Mouse (Mus musculus) liver, postnatal 0 days (tissue): ENCODE data around the gene Taok1. TPM values are rescaled to one million over a fixed set of nuclear protein-coding genes. Genes with fewer than 3 reads are reported as not detected.

ENCODE experiments used
- ATAC-seq: fragments of 200-750 bp; cut with Nextera tagmentation; 2 replicates; pipeline ENCODE4 v1.8.0; 2017; ENCODE audit warnings: mild to moderate bottlenecking, moderate library complexity
- DNase-seq: peaks from one replicate; pipeline ENCODE4 v3.0.0-alpha.2; 2016
- H3K27ac ChIP-seq: fragments of 300-500 bp; sonication (generic); 2 replicates; pipeline ENCODE4 v1.5.1; 2014; ENCODE audit warnings: antibody characterized with exemption, moderate library complexity, mild to moderate bottlenecking, low read depth
- H3K27me3 ChIP-seq: fragments of 300-500 bp; sonication (generic); 2 replicates; pipeline ENCODE4 v1.6.1; 2014; ENCODE audit warnings: low read length, control low read depth, mixed read lengths; ENCODE audit not compliant: insufficient read depth
- H3K36me3 ChIP-seq: fragments of 300-500 bp; sonication (generic); replicated peaks from 2 replicates; pipeline ENCODE4 v1.6.1; 2014; ENCODE audit warnings: mild to moderate bottlenecking, control low read depth, low read length, moderate library complexity, mixed read lengths; ENCODE audit not compliant: insufficient read depth
- H3K4me1 ChIP-seq: fragments of 300-500 bp; sonication (generic); 2 replicates; pipeline ENCODE4 v1.6.1; 2014; ENCODE audit warnings: antibody characterized with exemption, mild to moderate bottlenecking, control low read depth; ENCODE audit not compliant: insufficient read depth
- H3K4me2 ChIP-seq: fragments of 300-500 bp; sonication (generic); 2 replicates; pipeline ENCODE4 v1.6.1; 2014; ENCODE audit warnings: low read depth, mild to moderate bottlenecking, low read length, moderate library complexity, mixed read lengths
- H3K4me3 ChIP-seq: fragments of 300-500 bp; sonication (generic); 2 replicates; pipeline ENCODE4 v1.5.1; 2014; ENCODE audit warnings: low read depth, low read length
- H3K9ac ChIP-seq: fragments of 300-500 bp; sonication (generic); replicated peaks from 2 replicates; pipeline ENCODE4 v1.6.1; 2014; ENCODE audit warnings: mild to moderate bottlenecking, moderate library complexity
- H3K9me3 ChIP-seq: fragments of 300-500 bp; sonication (generic); 2 replicates; pipeline ENCODE4 v1.6.1; 2016; ENCODE audit warnings: mild to moderate bottlenecking, control low read depth, low read length, mixed read lengths
- CTCF ChIP-seq: sonication (generic); IDR thresholded peaks from 2 replicates; pipeline ENCODE4 v1.5.1; 2016; ENCODE audit warnings: antibody characterized with exemption, low read depth
- EP300 ChIP-seq: IDR thresholded peaks from 2 replicates; pipeline ENCODE4 v1.6.1; 2016; ENCODE audit warnings: antibody characterized with exemption, low read depth, mild to moderate bottlenecking
- WGBS: fragments of 180-500 bp; shearing (Covaris S2); extraction: QIAGEN DNeasy Blood & Tissue Kit; methylation state at CpG from one replicate; pipeline ENCODE4 v1.1.7; 2014; ENCODE audit not compliant: insufficient replicate concordance; 5-methylcytosine and 5-hydroxymethylcytosine counted together
- polyA plus RNA-seq: library from polyadenylated mRNA; unstranded; fragments of >200 nt; fragmentation: Nextera tagmentation; extraction: Ambion mirVana; gene quantifications from 2 replicates; pipeline ENCODE4 v1.2.1, GENCODE M21; 2015

Taok1 gene
- polyA plus RNA-seq, 1 experiment from 2014 or later, result 5.0 TPM

GRCm38 (mm10) chr11:77491123-77491501 lies 116.5 kb downstream of the Taok1 start:
- DNase-seq (peak; percentile 90), ATAC-seq (peak; percentile 33)
- Histone ChIP-seq H3K4me3 (peak overlapping the region; percentile 68), H3K9ac (peak overlapping the region; percentile 38; the same call in 1 of the 2 replicates), H3K27ac (peak overlapping the region; percentile 84), H3K9me3 (no peaks in the 10 kb centered on the region), H3K4me1 (peaks cover 60% of the 10 kb centered on the region), H3K36me3 (no peaks in the 10 kb centered on the region), H3K27me3 (peaks cover 25% of the 10 kb centered on the region), H3K4me2 (peak overlapping the region; percentile 99)
- WGBS, result under 1% methylated on average over 13 of the region's 13 CpGs
- no peak for TF ChIP-seq EP300
- TF ChIP-seq CTCF, result peak; percentile 98

DNA sequence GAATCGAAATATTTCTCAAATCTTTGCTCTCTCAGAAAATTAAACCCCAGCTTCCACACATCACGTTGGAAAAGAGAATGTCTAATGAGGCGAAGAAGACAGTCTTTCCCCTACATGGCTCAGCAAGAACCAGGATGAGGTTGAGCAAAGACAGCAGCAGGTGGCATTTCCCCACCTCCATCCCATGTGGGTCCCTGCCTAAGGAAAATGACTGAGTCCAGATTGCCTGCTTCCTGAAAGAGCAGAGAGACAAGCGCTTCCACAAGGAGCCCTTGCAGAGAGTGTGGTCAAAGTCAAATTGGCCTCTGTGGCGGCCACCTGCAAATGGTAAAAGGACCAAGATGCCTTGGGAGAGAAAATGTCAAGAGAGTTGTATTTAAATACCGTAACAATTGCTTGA lies 117.2 kb downstream of the Taok1 start:
- Histone ChIP-seq H3K9me3 (no peaks in the 10 kb centered on the region), H3K27me3 (peaks cover 25% of the 10 kb centered on the region), H3K4me2 (no peak overlapping the region; the same call in 1 of the 2 replicates), H3K4me1 (peaks cover 54% of the 10 kb centered on the region), H3K4me3 (no peak overlapping the region; the same call in 1 of the 2 replicates), H3K9ac (no peak overlapping the region), H3K27ac (no peak overlapping the region), H3K36me3 (no peaks in the 10 kb centered on the region)
- ATAC-seq (no peak), DNase-seq (no peak)
- TF ChIP-seq EP300 (no peak), CTCF (no peak)
- WGBS, result 72% methylated on average over 6 of the region's 6 CpGs

GRCm38 (mm10) chr11:77489591-77490235 lies 117.9 kb downstream of the Taok1 start, which contains the start of gene Ankrd13b:
Ankrd13b (minus strand) TSS chr11:77489678.
- WGBS, result 2% methylated on average over 24 of the region's 87 CpGs
- H3K27me3 ChIP-seq, result peaks cover 25% of the 10 kb centered on the region
- TF ChIP-seq EP300, result no peak
- no peak for TF ChIP-seq CTCF
- peak; percentile 69 for DNase-seq
- no peaks in the 10 kb centered on the region for H3K36me3 ChIP-seq
- H3K4me2 ChIP-seq, result peak within 1 kb of the TSS; percentile 98
- H3K27ac ChIP-seq, result no peak within 1 kb of the TSS
- H3K9me3 ChIP-seq, result no peaks in the 10 kb centered on the region
- 0 out of 2 replicates have a peak, but pooled peaks have one; percentile 16 for ATAC-seq
- peak within 1 kb of the TSS; percentile 70 for H3K4me3 ChIP-seq
- peak within 1 kb of the TSS; percentile 65 for H3K9ac ChIP-seq
- H3K4me1 ChIP-seq, result peaks cover 47% of the 10 kb centered on the region

DNA sequence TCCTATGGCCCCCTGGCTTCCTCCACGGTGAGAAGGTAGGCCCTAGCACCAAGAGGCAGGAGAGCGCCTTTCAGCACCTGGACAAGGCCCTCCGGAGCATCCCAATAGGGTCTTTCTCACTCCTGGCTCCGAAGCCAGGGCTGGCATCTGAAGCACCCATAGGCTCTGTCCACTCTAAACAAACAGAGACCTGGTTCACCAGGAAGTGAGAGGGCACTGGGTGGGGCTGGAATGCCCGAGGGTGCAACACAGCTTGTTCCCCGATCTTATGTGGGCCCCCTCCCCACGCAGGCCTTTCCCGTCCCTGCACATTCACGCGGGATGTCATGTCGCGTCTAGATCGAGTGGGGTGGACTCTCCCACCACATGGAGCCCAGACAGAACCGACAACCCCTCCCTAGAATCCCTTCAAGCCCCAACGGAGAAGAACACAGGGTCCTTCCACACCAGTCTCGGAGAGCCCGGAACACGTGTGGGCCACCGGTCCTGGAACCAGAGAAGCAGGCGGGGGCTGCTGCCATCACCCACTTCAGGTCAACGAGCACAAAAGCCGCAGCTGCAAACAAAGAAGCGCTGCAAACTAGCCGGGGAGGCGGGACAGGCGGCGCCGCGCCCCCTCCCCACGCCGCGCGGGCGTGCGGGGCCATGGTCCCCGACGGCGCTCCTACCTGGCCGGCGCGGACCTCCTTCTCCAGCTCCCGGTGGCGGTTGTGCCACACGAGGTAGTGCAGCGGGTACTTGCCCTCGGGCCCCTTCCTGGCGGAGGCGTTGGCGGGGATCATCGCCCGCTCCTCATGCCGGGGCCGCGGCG lies 118.6 kb downstream of the Taok1 start:
- Histone ChIP-seq H3K36me3 (no peaks in the 10 kb centered on the region), H3K4me1 (peaks cover 40% of the 10 kb centered on the region), H3K4me2 (peak overlapping the region; percentile 98), H3K27me3 (peaks cover 25% of the 10 kb centered on the region), H3K9me3 (no peaks in the 10 kb centered on the region), H3K27ac (no peak overlapping the region), H3K9ac (peak overlapping the region; percentile 65), H3K4me3 (peak overlapping the region; percentile 70)
- TF ChIP-seq CTCF (no peak), EP300 (no peak)
- ATAC-seq, result no peak
- no peak for DNase-seq
- 7% methylated on average over 47 of the region's 55 CpGs for WGBS

DNA sequence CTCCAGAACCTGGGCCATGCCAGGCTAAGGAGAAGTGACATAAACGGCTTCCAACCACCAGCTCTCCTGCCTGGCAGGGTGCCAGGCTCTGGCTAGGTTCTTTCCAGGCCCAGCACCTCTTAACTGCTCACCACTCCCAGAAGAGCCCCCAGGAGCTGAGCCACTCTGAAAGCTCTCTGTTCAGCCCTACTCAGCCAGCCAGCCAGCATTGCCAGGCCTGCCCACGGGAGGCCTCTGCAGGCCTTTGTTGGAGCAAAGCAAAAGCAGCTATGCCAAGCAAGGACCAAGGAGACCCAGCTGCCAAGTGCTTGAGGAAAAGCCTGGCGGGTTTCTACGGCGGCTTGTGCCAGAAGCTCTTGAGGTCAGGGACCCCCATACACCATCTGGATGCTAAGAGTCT lies 120.8 kb downstream of the Taok1 start:
- Histone ChIP-seq H3K36me3 (no peaks in the 10 kb centered on the region), H3K9me3 (no peaks in the 10 kb centered on the region), H3K4me3 (no peak overlapping the region), H3K4me1 (peaks cover 29% of the 10 kb centered on the region), H3K4me2 (no peak overlapping the region), H3K9ac (no peak overlapping the region), H3K27me3 (peaks cover 25% of the 10 kb centered on the region), H3K27ac (no peak overlapping the region)
- 69% methylated on average over 5 of the region's 5 CpGs for WGBS
- ATAC-seq, result no peak
- TF ChIP-seq EP300, result no peak
- DNase-seq, result no peak

DNA sequence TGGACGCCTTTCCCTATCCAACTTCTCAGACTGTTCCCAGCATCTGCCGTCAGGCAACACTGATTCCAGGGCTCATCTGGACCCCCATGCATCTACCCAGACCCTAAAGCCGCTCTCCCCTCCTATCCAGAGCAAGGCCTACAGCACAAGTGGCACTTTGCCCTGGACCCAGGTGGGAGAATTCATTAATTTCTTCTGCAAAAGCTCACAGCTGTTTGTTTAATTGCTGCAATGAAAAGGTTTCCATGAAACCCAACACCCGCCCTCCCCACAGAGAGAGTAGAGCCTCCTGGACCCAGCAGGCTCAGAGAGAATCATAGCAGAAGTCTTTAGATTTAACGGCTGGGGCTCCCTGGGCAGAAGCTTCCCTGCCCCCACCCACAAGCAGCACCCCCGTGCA lies 122.4 kb downstream of the Taok1 start:
- Histone ChIP-seq H3K27ac (no peak overlapping the region), H3K36me3 (no peaks in the 10 kb centered on the region), H3K9me3 (no peaks in the 10 kb centered on the region), H3K4me3 (no peak overlapping the region), H3K27me3 (peaks cover 13% of the 10 kb centered on the region; the same call in 1 of the 2 replicates), H3K9ac (no peak overlapping the region), H3K4me1 (peaks cover 13% of the 10 kb centered on the region), H3K4me2 (no peak overlapping the region)
- no peak for DNase-seq
- no peak for TF ChIP-seq EP300
- TF ChIP-seq CTCF, result no peak
- no peak for ATAC-seq
- 79% methylated on average over 6 of the region's 6 CpGs for WGBS
